Mouse (Mus musculus) hindbrain, embryonic 11.5 days (tissue): Measurements from ENCODE around the gene Khdc3. TPM values are rescaled to one million over a fixed set of nuclear protein-coding genes. Genes with fewer than 3 reads are reported as not detected.
"Not testable (repeated sequence)": the region's sequence is repeated elsewhere in the genome, so short reads cannot be mapped to it uniquely, and the experiment has no call there.

ENCODE experiments used
- ATAC-seq: fragments of 200-750 bp; cut with Nextera tagmentation; 2 replicates; pipeline ENCODE4 v1.8.0; 2017; ENCODE audit warnings: mild to moderate bottlenecking, moderate TSS enrichment, moderate library complexity; ENCODE audit not compliant: low FRiP score
- DNase-seq: peaks from one replicate; pipeline ENCODE4 v3.0.0-alpha.2; 2015; ENCODE audit warnings: low spot score
- H3K27ac ChIP-seq: fragments of 300-500 bp; sonication (generic); 2 replicates; pipeline ENCODE4 v1.5.1; 2014; ENCODE audit warnings: mild to moderate bottlenecking, low read depth, low read length
- H3K27me3 ChIP-seq: fragments of 300-500 bp; sonication (generic); 2 replicates; pipeline ENCODE4 v1.6.1; 2014; ENCODE audit warnings: mild to moderate bottlenecking, low read length, moderate library complexity, mixed read lengths; ENCODE audit not compliant: control insufficient read depth, insufficient read depth
- H3K36me3 ChIP-seq: fragments of 300-500 bp; sonication (generic); 2 replicates; pipeline ENCODE4 v1.6.1; 2014; ENCODE audit warnings: mild to moderate bottlenecking, low read length, moderate library complexity, mixed read lengths; ENCODE audit not compliant: control insufficient read depth, insufficient read depth
- H3K4me1 ChIP-seq: fragments of 300-500 bp; sonication (generic); replicated peaks from 2 replicates; pipeline ENCODE4 v1.6.1; 2014; ENCODE audit warnings: low read length, mixed read lengths; ENCODE audit not compliant: control insufficient read depth, insufficient read depth
- H3K4me2 ChIP-seq: fragments of 300-500 bp; sonication (generic); replicated peaks from 2 replicates; pipeline ENCODE4 v1.6.1; 2014; ENCODE audit warnings: mild to moderate bottlenecking, low read depth, low read length
- H3K4me3 ChIP-seq: fragments of 300-500 bp; sonication (generic); 2 replicates; pipeline ENCODE4 v1.5.1; 2014; ENCODE audit warnings: low read depth, low read length
- H3K9ac ChIP-seq: fragments of 300-500 bp; sonication (generic); 2 replicates; pipeline ENCODE4 v1.6.1; 2014; ENCODE audit warnings: low read depth, low read length
- H3K9me3 ChIP-seq: fragments of 300-500 bp; sonication (generic); 2 replicates; pipeline ENCODE4 v1.6.1; 2016; ENCODE audit warnings: low read length; ENCODE audit not compliant: control insufficient read depth
- WGBS: fragments of 180-500 bp; shearing (Covaris S2); extraction: QIAGEN DNeasy Blood & Tissue Kit; methylation state at CpG from one replicate; pipeline ENCODE4 v1.1.7; 2014; 5-methylcytosine and 5-hydroxymethylcytosine counted together
- polyA plus RNA-seq: library from polyadenylated mRNA; unstranded; fragments of >200 nt; fragmentation: Nextera tagmentation; extraction: Ambion mirVana; gene quantifications from 2 replicates; pipeline ENCODE4 v1.2.1, GENCODE M21; 2014

Khdc3 gene
- polyA plus RNA-seq, 1 experiment from 2014 or later: not detected

- DNase-seq (no peak), ATAC-seq (no peak)
- WGBS: 65% methylated on average over 1 of the region's 1 CpGs
- Histone ChIP-seq H3K36me3 (no peaks in the 10 kb centered on the region), H3K27ac (no peak overlapping the region), H3K4me2 (no peak overlapping the region), H3K9me3 (no peaks in the 10 kb centered on the region), H3K9ac (no peak overlapping the region), H3K4me1 (0 out of 2 replicates have a peak, but pooled peaks cover 4% of the 10 kb centered on the region), H3K27me3 (peaks cover 20% of the 10 kb centered on the region), H3K4me3 (no peak overlapping the region)
These were observed 3.5 kb downstream of the Khdc3 start for GRCm38 (mm10) chr9:73105141-73105540.

GRCm38 (mm10) chr9:73105771-73106170, 4.1 kb downstream of the Khdc3 start:
- Histone ChIP-seq H3K4me1 (0 out of 2 replicates have a peak, but pooled peaks cover 4% of the 10 kb centered on the region), H3K27me3 (peaks cover 20% of the 10 kb centered on the region), H3K4me2 (no peak overlapping the region), H3K9ac (no peak overlapping the region), H3K4me3 (no peak overlapping the region), H3K27ac (no peak overlapping the region), H3K9me3 (no peaks in the 10 kb centered on the region), H3K36me3 (no peaks in the 10 kb centered on the region)
- no peak for ATAC-seq
- DNase-seq: no peak

DNA sequence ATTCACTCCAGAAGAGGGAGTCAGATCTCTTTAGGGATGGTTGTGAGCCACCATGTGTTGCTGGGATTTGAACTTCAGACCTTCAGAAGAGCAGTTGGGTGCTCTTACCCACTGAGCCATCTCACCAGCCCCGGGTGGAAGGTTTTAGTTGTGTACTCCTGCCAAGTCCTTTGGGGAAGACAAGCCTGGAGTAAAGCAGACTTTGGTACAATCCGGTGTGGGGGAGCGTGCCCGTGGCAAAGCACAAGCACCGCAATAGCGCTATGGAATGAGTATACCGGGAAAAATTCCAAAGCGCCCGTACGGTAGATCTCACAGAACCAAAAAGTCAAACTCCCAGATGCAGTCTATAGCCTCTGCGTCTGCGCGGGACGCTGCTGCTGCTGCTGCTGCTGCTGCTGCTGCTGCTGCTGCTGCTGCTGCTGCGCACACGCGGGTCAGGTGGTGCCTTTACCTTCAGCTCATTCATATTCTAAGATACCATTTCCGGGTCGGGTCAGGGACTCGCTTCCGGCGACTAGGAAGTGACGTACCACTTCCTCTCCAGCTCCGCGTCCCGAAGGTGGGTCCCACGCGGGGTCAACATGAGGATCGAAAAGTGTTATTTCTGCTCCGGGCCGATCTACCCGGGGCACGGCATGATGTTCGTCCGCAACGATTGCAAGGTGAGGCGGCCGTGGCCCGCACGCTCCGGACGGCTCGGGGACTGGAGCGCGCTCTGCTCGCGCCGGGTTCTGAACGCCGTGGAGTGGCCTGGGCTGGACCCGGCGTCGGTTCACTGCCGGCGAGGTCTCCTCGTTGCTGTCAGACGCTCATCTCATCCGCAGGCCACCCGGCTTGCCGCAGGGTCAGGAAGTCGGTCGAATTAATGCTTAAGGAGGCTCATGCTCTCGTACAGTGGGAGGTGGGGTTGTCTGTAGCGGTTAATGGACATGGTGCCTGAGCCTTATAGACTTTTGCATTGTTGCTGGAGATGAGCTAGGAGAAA, 11.6 kb downstream of the Khdc3 start, which contains the start of gene Rsl24d1:
Gene Rsl24d1 (plus strand): TSS at position 508 of the 988 bp plus-strand sequence.
- no peaks in the 10 kb centered on the region for H3K27me3 ChIP-seq
- no peaks in the 10 kb centered on the region for H3K36me3 ChIP-seq
- H3K9me3 ChIP-seq: no peaks in the 10 kb centered on the region
- WGBS: under 1% methylated on average over 64 of the region's 64 CpGs
- peak within 1 kb of the TSS; percentile 80 for H3K9ac ChIP-seq
- ATAC-seq (peak; percentile 97), DNase-seq (peak; percentile 84)
- H3K4me3 ChIP-seq: peak within 1 kb of the TSS; percentile 98
- peak within 1 kb of the TSS; percentile 67 for H3K4me2 ChIP-seq
- H3K27ac ChIP-seq: 0 out of 2 replicates have a peak within 1 kb of the TSS, but pooled peaks have one; percentile 17
- no peaks in the 10 kb centered on the region for H3K4me1 ChIP-seq

- not testable (repeated sequence) for H3K4me2 ChIP-seq, H3K4me1 ChIP-seq, H3K4me3 ChIP-seq, H3K27me3 ChIP-seq, H3K9ac ChIP-seq, H3K36me3 ChIP-seq, ATAC-seq, H3K27ac ChIP-seq, H3K9me3 ChIP-seq, DNase-seq
- WGBS: 87% methylated on average over 5 of the region's 6 CpGs
These were observed 15.1 kb downstream of the Khdc3 start for GRCm38 (mm10) chr9:73116704-73117103.

DNA sequence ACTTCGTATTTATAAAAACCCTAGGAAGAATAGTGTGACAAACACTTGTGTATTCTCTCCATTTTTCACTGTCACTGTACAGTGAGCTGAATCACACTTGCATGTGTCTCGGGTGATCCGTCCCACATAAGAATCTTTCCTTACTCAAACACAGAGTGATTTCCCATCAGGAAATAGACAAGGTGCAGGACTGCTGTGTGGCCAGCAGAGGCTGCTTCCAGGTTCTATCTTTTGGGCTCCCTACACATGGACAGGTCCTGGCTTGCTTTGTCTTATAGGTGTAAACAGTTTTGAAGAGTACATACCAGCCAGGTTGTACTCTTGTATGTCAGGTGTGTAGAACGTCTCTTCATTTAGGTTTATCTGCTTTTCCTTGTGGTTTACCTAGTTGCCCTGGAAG, 16.4 kb downstream of the Khdc3 start:
- whole genome bisulfite sequencing: 91% methylated on average over 4 of the region's 4 CpGs
- ATAC-seq: no peak

DNA sequence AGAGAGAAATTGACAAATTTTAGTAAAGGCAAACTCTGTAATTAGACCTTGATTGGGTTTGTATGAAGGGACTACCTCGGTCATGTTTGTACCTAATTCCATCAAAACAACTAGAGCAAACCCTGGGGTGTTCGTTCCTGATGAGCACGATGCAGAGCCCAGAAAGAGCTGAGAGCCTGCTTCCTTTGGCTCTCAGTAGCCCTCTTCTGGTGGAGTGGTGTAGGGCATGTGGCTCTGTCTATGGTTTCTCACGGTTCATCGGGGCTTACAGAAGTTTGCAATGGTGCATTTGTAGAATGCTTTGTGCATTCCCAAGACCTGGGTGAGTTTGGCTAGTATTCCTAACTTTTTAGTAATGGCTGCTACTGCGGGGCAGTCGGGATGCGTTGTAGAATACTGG, 20.1 kb downstream of the Khdc3 start:
- Histone ChIP-seq H3K27ac (no peak overlapping the region), H3K4me2 (no peak overlapping the region), H3K9me3 (no peaks in the 10 kb centered on the region), H3K9ac (no peak overlapping the region), H3K4me3 (no peak overlapping the region), H3K27me3 (no peaks in the 10 kb centered on the region), H3K4me1 (no peaks in the 10 kb centered on the region), H3K36me3 (peaks cover 9% of the 10 kb centered on the region; the same call in 1 of the 2 replicates)
- WGBS: 79% methylated on average over 8 of the region's 8 CpGs
- no peak for ATAC-seq
- DNase-seq: no peak

More for the DNA sequence above, 16.4 kb downstream of the Khdc3 start:
- Histone ChIP-seq H3K9me3 (no peaks in the 10 kb centered on the region), H3K4me2 (no peak overlapping the region), H3K9ac (no peak overlapping the region), H3K36me3 (peaks cover 9% of the 10 kb centered on the region; the same call in 1 of the 2 replicates), H3K27me3 (no peaks in the 10 kb centered on the region), H3K4me3 (no peak overlapping the region), H3K4me1 (no peaks in the 10 kb centered on the region), H3K27ac (no peak overlapping the region)
- DNase-seq: no peak

GRCm38 (mm10) chr9:73125043-73125570, 23.5 kb downstream of the Khdc3 start:
- Histone ChIP-seq H3K27ac (no peak overlapping the region), H3K4me3 (no peak overlapping the region), H3K9me3 (no peaks in the 10 kb centered on the region), H3K9ac (no peak overlapping the region), H3K36me3 (peaks cover 9% of the 10 kb centered on the region; the same call in 1 of the 2 replicates), H3K27me3 (no peaks in the 10 kb centered on the region), H3K4me2 (no peak overlapping the region), H3K4me1 (no peaks in the 10 kb centered on the region)
- ATAC-seq (no peak), DNase-seq (no peak)
- 96% methylated on average over 8 of the region's 8 CpGs for WGBS

GRCm38 (mm10) chr9:73127457-73127856, 25.8 kb downstream of the Khdc3 start:
- Histone ChIP-seq H3K27ac (no peak overlapping the region), H3K36me3 (no peaks in the 10 kb centered on the region), H3K9ac (no peak overlapping the region), H3K4me2 (no peak overlapping the region), H3K4me3 (no peak overlapping the region), H3K4me1 (no peaks in the 10 kb centered on the region), H3K9me3 (no peaks in the 10 kb centered on the region), H3K27me3 (no peaks in the 10 kb centered on the region)
- ATAC-seq (no peak), DNase-seq (no peak)
- WGBS: 86% methylated on average over 2 of the region's 2 CpGs
